Mouse (Mus musculus): Measurements from ENCODE around the gene Elane.

Elane gene

DNA sequence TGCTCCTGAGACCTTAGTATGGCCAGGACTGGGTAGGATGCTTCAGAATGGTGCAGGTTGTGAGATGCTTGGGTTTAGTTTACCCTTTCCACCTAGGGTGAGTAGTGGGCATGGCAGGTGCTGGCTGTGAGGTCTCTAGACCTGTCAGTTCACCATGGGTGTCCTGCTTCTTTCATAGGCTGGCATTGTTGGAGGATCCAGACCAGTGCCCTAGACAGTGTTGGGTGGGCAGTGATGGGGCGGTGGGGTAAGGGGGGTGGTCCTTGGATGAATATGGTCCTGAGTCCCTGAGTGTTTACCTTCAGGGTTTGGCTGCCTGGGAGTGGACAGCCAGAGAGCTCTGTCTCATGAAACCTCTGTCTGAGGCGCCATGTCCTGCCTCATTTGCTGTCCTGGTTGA lies 28.2 kb upstream of the Elane start:
- DNase-seq (ENCODE audit: low spot score) = no peak

DNA sequence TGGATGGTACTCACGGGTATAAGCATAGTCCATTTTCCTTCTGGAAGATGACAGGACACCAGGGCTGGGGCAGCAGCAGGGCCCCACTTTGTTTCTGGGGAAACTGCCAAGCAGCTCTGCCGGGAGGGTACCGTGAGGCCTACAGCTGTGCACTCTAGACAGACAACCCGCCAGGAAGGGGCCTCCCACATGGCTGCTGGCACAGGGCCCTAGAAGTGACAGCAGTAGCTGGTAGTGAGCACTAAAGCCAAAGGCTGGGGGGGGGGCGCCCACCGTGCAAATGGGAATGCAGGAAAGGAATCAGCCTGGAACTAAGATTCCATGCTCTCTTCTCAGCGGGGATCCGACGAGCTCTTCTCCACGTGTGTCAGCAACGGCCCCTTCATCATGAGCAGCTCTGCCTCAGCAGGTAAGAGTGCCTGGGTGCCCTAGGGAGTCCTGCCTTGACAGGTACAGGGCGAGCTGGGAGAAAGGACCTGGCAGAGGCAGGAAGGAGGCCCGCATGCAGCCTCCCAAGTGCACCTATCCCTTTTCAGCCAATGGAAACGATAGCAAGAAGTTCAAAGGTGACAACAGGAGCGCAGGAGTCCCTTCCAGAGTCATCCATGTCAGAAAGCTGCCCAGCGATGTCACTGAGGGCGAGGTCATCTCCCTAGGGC lies 27.5 kb upstream of the Elane start:
- peak; percentile 79 for DNase-seq (ENCODE audit: low spot score)

DNA sequence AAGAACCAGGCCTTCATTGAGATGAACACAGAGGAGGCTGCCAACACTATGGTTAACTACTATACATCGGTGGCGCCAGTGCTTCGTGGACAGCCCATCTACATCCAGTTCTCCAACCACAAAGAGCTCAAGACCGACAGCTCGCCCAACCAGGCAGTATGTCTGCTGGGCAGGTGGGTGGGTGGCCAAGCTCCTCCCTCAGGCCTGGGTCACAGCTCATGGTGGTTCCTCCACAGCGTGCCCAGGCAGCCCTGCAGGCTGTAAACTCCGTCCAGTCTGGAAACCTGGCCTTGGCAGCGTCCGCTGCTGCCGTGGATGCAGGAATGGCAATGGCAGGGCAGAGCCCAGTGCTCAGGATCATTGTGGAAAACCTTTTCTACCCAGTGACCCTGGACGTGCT lies 26.9 kb upstream of the Elane start:
- DNase-seq (ENCODE audit: low spot score) = no peak

DNA sequence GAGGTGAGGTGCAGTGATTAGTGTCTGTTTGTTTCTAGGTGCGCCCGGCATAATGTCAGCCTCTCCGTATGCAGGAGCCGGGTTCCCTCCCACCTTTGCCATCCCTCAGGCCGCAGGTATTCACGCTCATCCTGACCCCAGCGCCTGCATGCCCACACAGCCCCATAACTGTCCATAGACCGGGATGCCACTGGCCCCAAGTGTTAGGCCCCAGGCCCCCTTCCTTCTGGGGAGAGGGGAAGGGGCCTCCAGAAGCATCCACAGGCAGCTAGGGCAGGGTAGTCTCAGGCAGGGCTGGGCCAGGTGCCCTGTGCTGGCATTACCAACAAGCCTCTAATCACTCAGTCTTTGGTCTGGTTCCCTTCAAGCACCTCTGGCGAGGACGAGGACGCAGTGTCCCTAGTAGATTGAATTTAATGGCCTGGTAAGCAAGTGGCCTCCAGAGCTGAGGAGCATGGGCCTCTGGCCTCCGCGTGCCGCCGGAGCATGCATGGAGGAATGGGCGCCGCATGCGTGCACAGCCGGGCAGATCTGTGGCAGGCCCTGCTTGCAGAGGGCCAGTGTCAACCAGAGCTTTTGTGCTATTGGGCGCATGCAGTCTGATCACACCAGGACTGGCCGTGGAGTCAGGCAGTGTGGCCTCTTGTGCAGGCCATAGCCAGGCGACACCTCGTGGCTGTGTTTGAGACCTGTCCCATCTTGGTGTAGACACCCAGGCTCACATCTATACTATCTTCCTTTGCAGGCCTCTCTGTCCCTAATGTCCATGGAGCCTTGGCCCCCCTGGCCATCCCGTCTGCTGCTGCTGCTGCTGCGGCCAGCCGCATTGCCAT lies 25.8 kb upstream of the Elane start:
- no peak for DNase-seq (ENCODE audit: low spot score)

DNA sequence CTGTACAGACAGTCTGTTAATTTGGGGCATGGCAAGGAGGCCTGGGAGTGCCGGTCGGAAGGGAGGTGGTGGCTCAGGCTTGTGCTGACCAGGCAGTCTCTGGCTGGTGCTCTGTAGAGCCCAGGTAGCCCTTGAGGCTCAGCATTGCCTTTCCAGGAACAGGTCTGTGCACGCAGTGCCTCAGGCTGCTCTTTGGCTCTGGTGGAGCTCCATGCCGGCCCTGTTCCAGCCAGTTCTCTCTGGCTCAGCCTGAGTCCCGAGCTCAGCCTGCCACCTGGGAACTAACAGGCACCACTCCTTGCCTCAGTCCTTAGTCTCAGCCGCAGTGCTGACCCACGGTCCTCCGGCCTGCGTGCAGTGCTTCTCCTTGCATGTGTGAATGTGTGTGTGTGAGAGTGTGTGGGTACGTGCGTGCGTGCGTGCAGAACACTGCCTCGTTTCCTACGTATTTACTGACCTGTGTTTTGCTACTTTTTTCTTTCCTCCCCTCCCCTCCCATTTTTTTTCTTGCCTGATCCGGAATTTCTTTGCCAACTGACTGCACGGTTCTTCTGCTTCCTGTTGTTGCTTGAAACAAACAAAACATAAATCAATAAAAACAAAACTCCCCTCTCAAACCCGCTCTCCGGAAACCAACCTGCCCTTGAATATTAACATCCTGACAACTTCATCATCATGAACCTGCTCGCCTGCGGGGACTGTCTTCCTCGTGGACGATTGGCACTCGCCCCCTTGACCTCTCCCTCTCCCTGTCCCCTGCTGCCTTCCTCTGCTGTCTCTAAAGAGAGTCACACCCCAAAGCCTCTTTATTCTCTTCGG lies 24.6 kb upstream of the Elane start:
- DNase-seq (ENCODE audit: low spot score) = no peak

DNA sequence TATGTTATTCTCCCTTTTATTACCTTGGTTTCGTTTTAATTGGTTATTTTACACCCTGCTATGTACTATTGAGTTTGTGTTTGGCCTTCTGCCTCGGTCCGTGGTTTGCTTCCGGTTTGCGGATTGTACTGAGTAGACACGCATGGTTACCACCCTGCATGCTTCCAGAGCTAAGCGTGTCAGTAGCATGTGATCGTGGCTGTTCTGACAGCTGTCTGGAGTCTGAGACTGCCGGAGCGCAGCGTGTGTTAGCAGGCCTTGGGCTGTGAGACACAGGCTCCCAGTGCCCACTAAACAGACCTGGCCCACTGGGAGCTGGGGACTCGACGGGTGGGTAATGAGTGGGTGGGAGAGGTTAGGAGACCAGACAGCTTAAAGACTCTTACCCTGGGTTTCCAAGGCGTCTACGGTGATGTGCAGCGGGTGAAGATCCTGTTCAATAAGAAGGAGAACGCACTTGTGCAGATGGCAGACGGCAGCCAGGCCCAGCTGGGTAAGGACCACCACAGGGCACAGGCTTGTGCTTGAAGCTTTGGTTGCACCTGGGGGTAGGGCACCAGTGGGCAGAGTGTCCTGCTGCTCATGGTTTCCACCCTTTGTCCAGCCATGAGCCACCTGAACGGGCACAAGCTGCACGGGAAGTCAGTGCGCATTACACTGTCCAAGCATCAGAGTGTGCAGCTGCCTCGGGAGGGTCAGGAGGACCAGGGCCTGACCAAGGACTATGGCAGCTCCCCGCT lies 23.8 kb upstream of the Elane start:
- no peak for DNase-seq (ENCODE audit: low spot score)

GRCm38 (mm10) chr10:79862925-79863324 lies 23.1 kb upstream of the Elane start:
- DNase-seq (ENCODE audit: low spot score) = no peak

DNA sequence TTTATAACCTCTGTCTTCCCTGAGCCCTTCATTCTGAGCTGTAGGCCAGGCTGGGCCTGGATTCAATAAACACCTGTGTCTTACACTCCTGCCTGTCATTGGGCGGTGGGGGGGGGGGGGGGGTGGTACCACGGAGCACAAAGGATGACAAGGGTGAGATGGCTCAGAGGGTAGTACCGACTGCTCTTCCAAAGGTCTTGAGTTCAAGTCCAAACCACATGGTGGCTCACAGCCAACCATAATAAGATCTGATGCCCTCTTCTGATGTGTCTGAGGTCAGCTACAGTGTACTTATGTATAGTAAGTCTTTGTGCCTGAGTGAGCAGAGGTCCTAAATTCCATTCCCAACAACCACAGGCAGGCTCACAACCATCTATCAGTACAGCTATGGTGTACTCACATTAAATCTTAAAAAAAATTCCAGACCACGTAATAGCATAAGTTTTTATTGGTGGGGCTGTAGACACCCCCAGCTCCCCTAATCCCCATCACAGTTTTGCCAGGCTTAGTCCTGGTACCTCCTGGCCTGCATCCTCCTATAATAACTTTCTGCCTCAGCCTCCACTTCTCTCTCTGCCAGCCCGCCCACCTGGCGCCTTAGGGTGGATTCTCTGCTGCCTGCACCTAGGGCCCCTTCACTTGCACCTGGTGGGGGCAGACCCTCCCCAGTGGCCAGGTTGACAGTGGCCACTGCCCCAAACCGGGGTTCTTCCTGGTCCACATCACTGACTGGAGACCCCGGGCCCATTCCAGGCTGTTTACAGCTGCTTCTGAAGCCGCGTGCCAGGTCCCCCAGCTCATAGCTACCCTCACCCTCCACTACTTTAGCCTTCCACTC lies 21.5 kb upstream of the Elane start:
- DNase-seq (ENCODE audit: low spot score) = no peak

DNA sequence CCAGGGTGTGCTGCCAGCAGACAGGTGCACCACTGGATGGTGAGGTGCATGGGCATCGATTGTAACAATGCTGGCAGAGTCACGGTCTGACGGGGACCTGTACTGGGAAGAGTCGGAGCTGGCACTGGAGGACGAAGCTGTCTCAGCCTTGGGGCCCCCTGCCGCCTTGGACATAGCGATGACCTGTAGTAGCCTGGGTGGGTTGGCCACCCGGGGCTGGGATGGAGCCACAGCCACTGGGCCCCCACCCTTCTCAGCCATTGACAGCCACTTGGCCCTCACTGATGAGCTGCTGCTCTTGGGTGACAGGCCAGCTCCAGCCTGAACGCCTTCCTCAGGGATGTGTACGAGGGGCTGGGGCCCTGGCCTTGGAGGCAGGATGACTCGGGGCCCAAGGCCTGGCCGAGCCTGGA lies 20.9 kb upstream of the Elane start:
- DNase-seq (ENCODE audit: low spot score) = no peak

GRCm38 (mm10) chr10:79865801-79866295 lies 20.2 kb upstream of the Elane start:
- no peak for DNase-seq (ENCODE audit: low spot score)

GRCm38 (mm10) chr10:79866601-79867000 lies 19.4 kb upstream of the Elane start:
- no peak for DNase-seq (ENCODE audit: low spot score)

- no peak for DNase-seq (ENCODE audit: low spot score)
Measured at GRCm38 (mm10) chr10:79871845-79872244, 14.2 kb upstream of the Elane start.

GRCm38 (mm10) chr10:79872862-79873261 lies 13.2 kb upstream of the Elane start:
- no peak for DNase-seq (ENCODE audit: low spot score)

DNA sequence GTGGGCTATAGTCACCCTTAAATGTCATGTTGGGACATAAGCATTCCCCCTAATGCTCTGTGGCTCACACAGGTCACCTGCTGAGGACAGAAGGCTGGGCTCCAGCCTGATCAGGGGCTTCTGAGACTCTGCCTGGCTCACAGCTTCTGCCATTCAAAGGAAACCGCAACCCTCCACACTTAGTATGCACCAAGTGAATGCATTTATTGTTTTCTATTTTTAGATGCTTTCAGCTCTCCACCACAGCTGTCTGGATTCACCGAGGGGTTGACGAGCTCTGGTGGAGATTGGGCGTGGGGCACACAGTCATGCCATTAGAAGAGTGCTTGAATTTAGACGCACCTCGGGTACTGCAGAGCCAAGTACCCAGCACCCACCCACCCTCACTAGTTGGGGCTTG lies 12.7 kb upstream of the Elane start:
- no peak for DNase-seq (ENCODE audit: low spot score)

DNA sequence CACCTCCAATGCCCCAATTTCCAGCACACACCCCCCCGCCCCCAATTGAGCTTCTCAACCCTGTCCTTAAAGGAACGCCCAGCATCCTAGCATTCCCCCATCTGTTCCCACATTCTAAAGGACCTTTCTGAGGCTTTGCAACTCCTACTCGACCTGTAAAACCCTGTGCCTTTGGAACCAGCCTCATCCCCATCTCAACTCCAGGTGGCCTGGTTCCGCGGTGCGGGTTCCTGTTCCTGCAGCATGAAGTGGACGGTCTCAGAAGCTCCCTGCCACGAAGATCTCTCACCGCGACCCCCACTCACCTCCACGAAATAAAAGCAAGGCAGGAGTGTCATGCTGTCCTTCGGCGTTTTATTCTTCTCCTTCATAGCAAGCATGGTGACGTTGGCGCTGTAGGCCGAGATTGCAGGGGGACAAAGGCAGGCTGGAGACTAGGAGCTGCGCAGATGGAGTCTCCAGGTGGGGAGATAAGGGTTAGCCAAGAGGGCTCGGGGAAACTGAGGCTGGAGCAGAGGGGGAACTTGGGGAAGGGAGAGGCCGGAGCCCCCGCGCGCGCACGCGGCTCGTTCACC lies 12.2 kb upstream of the Elane start:
- no peak for DNase-seq (ENCODE audit: low spot score)

DNA sequence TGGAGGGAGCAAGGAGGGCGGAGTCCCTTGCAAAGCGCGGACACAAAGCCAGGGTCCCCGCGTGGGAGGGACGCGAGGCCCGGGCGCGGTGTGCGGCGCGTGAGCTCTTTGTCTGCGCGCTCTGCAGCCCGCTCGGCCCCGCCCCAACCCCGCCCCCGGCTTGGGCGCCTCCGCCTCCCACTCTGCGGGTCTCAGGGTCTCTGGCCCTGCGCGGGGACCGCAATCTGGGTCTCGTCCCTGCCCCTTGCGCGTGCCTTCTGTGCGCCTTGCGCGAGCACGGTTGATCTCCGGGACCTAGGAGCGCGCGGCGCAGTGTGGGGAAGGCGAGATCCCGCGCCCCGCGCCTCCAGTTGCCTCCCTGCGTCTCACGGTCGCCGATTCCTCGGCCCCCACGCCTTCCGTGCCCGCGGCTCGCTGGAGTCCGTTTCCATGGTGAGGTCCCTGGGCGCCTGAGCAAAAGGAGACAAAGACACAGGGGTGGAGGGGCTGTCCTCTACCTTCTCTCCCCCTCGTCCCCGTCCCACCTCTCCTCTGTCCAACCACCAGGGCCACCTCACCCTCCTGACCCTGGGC lies 11.7 kb upstream of the Elane start, which contains the start of the genes Prtn3 and Plppr3:
Gene Prtn3 (plus strand): TSS at position 187 of the 573 bp plus-strand sequence.
Gene Plppr3 (minus strand): TSS at position 345 of the 573 bp plus-strand sequence.
- no peak for DNase-seq (ENCODE audit: low spot score)

GRCm38 (mm10) chr10:79877174-79877573 lies 8.9 kb upstream of the Elane start:
- no peak for DNase-seq (ENCODE audit: low spot score)

DNA sequence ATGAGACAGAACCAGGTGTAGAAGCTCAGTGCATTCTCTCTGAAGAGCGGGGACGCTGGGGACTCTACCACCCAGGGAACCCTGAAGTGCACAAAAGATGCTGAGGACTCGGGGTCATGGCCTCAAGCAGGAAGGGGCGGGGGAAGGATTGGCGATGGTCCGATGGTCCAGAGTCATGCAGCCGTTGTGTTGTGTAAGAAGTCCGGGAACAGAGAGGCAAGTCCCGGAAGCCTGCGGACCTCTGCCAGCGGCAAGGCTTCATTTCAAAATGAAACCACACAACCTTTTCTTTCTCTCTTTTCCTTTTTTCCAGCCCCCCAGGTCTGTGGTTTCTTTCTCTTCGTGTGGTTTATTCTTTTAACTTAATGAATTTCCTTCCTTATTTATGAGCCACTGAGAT lies 8.3 kb upstream of the Elane start:
- DNase-seq (ENCODE audit: low spot score) = no peak

- DNase-seq (ENCODE audit: low spot score) = no peak
Measured at GRCm38 (mm10) chr10:79879527-79879926, 6.5 kb upstream of the Elane start.

GRCm38 (mm10) chr10:79880721-79881120 lies 5.3 kb upstream of the Elane start:
- no peak for DNase-seq (ENCODE audit: low spot score)

Data from layer of hippocampus, adult 11-12 months (tissue).